Mouse (Mus musculus) CH12.LX (cell line): Measurements from ENCODE around the gene Bcl2l15. TPM values are rescaled to one million over a fixed set of nuclear protein-coding genes. Genes with fewer than 3 reads are reported as not detected.

ENCODE experiments used
- DNase-seq: peaks from one replicate; pipeline ENCODE4 v3.0.0-alpha.2; 2013; ENCODE audit errors: extremely low read depth
- H3K27ac ChIP-seq: 2 replicates; pipeline ENCODE4 v1.5.1; 2012; ENCODE audit warnings: low read depth, mild to moderate bottlenecking, control low read depth, moderate library complexity; ENCODE audit not compliant: insufficient read depth
- H3K27me3 ChIP-seq: replicated peaks from 2 replicates; pipeline ENCODE3; 2012; ENCODE audit warnings: inconsistent platforms
- H3K36me3 ChIP-seq, 2 experiments: replicated peaks in 1 of 2; 2 replicates each; pipeline versions ENCODE3 to v1.6.1; 2012; ENCODE audit warnings: inconsistent platforms in 1 of 2, low read length in 1 of 2, mild to moderate bottlenecking in 1 of 2, mixed read lengths in 1 of 2, moderate library complexity in 1 of 2; ENCODE audit not compliant: control insufficient read depth in 1 of 2, insufficient read depth in 1 of 2
- H3K4me1 ChIP-seq, 2 experiments: 2 replicates each; pipeline ENCODE4 v1.6.1; 2012; ENCODE audit warnings: inconsistent platforms in 1 of 2, moderate library complexity in 1 of 2; ENCODE audit not compliant: insufficient read depth in 2 of 2, control insufficient read depth in 1 of 2
- H3K4me2 ChIP-seq: 2 replicates; pipeline ENCODE4 v1.6.1; 2012; ENCODE audit warnings: low read depth, mild to moderate bottlenecking, control low read depth; ENCODE audit not compliant: poor library complexity, insufficient read depth, severe bottlenecking
- H3K4me3 ChIP-seq, 3 experiments: fragments of 150-350 bp in 1 of 3; sonication (generic) in 1 of 3; replicated peaks in 1 of 3; 2 replicates each; pipeline versions ENCODE3 to v1.5.1; 2011 to 2012; ENCODE audit warnings: low read depth in 2 of 3, low read length in 2 of 3, mild to moderate bottlenecking in 2 of 3, moderate library complexity in 2 of 3, control low read depth in 1 of 3, improper control_type of control experiment in 1 of 3, inconsistent platforms in 1 of 3, mixed read lengths in 1 of 3; ENCODE audit not compliant: poor library complexity in 1 of 3
- H3K79me2 ChIP-seq: replicated peaks from 2 replicates; pipeline ENCODE4 v1.6.1; 2012; ENCODE audit warnings: mild to moderate bottlenecking, moderate library complexity; ENCODE audit not compliant: control insufficient read depth, poor library complexity, insufficient read depth, severe bottlenecking; ENCODE audit errors: extremely low read depth
- H3K9ac ChIP-seq: 2 replicates; pipeline ENCODE4 v1.6.1; 2012; ENCODE audit warnings: low read depth, mild to moderate bottlenecking, control low read depth, moderate library complexity; ENCODE audit not compliant: insufficient read depth
- H3K9me3 ChIP-seq: replicated peaks from 2 replicates; pipeline ENCODE3; 2012; ENCODE audit warnings: low read length, inconsistent platforms, mixed read lengths
- BHLHE40 ChIP-seq: IDR thresholded peaks from 2 replicates; pipeline ENCODE4 v1.6.1; 2011; ENCODE audit warnings: mild to moderate bottlenecking, low read depth, low read length, improper control_type of control experiment
- CHD1 ChIP-seq: IDR thresholded peaks from 2 replicates; pipeline ENCODE4 v1.6.1; 2012; ENCODE audit warnings: low read depth, low read length, improper control_type of control experiment, inconsistent platforms
- CHD2 ChIP-seq: IDR thresholded peaks from 2 replicates; pipeline ENCODE4 v1.6.1; 2011; ENCODE audit warnings: low read length, improper control_type of control experiment
- E2F4 ChIP-seq: IDR thresholded peaks from 2 replicates; pipeline ENCODE4 v1.6.1; 2011; ENCODE audit warnings: low read depth, low read length, improper control_type of control experiment; ENCODE audit not compliant: insufficient replicate concordance
- ELF1 ChIP-seq: IDR thresholded peaks from 2 replicates; pipeline ENCODE4 v1.6.1; 2014; ENCODE audit warnings: low read depth, mild to moderate bottlenecking, inconsistent platforms, low read length, improper control_type of control experiment
- EP300 ChIP-seq: IDR thresholded peaks from 2 replicates; pipeline ENCODE4 v1.6.1; 2011; ENCODE audit warnings: low read length, improper control_type of control experiment
- ETS1 ChIP-seq: conservative IDR thresholded peaks from 2 replicates; pipeline ENCODE4 v1.6.1; 2012; ENCODE audit warnings: low read depth, mild to moderate bottlenecking, inconsistent platforms, low read length, improper control_type of control experiment, moderate library complexity
- HCFC1 ChIP-seq: IDR thresholded peaks from 2 replicates; pipeline ENCODE4 v1.6.1; 2012; ENCODE audit warnings: low read depth, mild to moderate bottlenecking, inconsistent platforms, low read length, improper control_type of control experiment
- IRF4 ChIP-seq: IDR thresholded peaks from 2 replicates; pipeline ENCODE4 v1.6.1; 2014; ENCODE audit warnings: low read depth, mild to moderate bottlenecking, inconsistent platforms, low read length, improper control_type of control experiment
- JUN ChIP-seq: IDR thresholded peaks from 2 replicates; pipeline ENCODE4 v1.6.1; 2011; ENCODE audit warnings: low read depth, mild to moderate bottlenecking, low read length, improper control_type of control experiment, moderate library complexity; ENCODE audit not compliant: insufficient read depth
- KAT2A ChIP-seq: IDR thresholded peaks from 2 replicates; pipeline ENCODE4 v1.6.1; 2012; ENCODE audit warnings: low read length, improper control_type of control experiment, inconsistent platforms; ENCODE audit not compliant: insufficient replicate concordance
- MAX ChIP-seq: IDR thresholded peaks from 2 replicates; pipeline ENCODE4 v1.6.1; 2011; ENCODE audit warnings: low read length, improper control_type of control experiment
- MXI1 ChIP-seq: IDR thresholded peaks from 2 replicates; pipeline ENCODE4 v1.6.1; 2011; ENCODE audit warnings: mild to moderate bottlenecking, low read depth, low read length, improper control_type of control experiment
- NRF1 ChIP-seq: IDR thresholded peaks from 2 replicates; pipeline ENCODE4 v1.6.1; 2014; ENCODE audit warnings: low read depth, mild to moderate bottlenecking, inconsistent platforms, low read length, improper control_type of control experiment, moderate library complexity
- PAX5 ChIP-seq: IDR thresholded peaks from 2 replicates; pipeline ENCODE4 v1.6.1; 2012; ENCODE audit warnings: low read length, inconsistent platforms, mixed read lengths
- POLR2A ChIP-seq: IDR thresholded peaks from 2 replicates; pipeline ENCODE4 v1.6.1; 2011; ENCODE audit warnings: low read depth, mild to moderate bottlenecking, improper control_type of control experiment, low read length
- RAD21 ChIP-seq: IDR thresholded peaks from 2 replicates; pipeline ENCODE4 v1.6.1; 2011; ENCODE audit warnings: low read depth, mild to moderate bottlenecking, low read length, improper control_type of control experiment, moderate library complexity
- RCOR1 ChIP-seq: conservative IDR thresholded peaks from 2 replicates; pipeline ENCODE4 v1.6.1; 2012; ENCODE audit warnings: low read depth, mild to moderate bottlenecking, inconsistent platforms, low read length, improper control_type of control experiment
- SIN3A ChIP-seq: IDR thresholded peaks from 2 replicates; pipeline ENCODE4 v1.6.1; 2012; ENCODE audit warnings: low read length, improper control_type of control experiment, inconsistent platforms
- SMC3 ChIP-seq: IDR thresholded peaks from 2 replicates; pipeline ENCODE4 v1.6.1; 2011; ENCODE audit warnings: low read depth, low read length, improper control_type of control experiment
- TBP ChIP-seq: conservative IDR thresholded peaks from 2 replicates; pipeline ENCODE4 v1.6.1; 2011; ENCODE audit warnings: low read depth, low read length, improper control_type of control experiment
- UBTF ChIP-seq: IDR thresholded peaks from 2 replicates; pipeline ENCODE4 v1.6.1; 2012; ENCODE audit warnings: low read depth, mild to moderate bottlenecking, inconsistent platforms, low read length, improper control_type of control experiment, moderate library complexity
- USF1 ChIP-seq: IDR thresholded peaks from 2 replicates; pipeline ENCODE4 v1.6.1; 2014; ENCODE audit warnings: low read depth, mild to moderate bottlenecking, inconsistent platforms, low read length, improper control_type of control experiment
- ZNF384 ChIP-seq: IDR thresholded peaks from 2 replicates; pipeline ENCODE4 v1.6.1; 2012; ENCODE audit warnings: low read depth, low read length, improper control_type of control experiment, inconsistent platforms
- dilution Hi-C: fragments of 300-500 bp; cut with MboI; formaldehyde crosslinking; loops from 2 replicates; pipeline ENCODE4 v1.14.3; 2020; ENCODE audit warnings: low sequenced_read_pairs; ENCODE audit not compliant: extremely low pct_unique_long_range_greater_than_20kb, extremely low pct_ligation_motif_present
- in situ Hi-C: fragments of 300-500 bp; cut with MboI; formaldehyde crosslinking; loops from 3 replicates; pipeline ENCODE4 v1.14.3; 2019; ENCODE audit warnings: low sequenced_read_pairs, low pct_ligation_motif_present, low pct_unique_long_range_greater_than_20kb, mixed read lengths
- polyA plus RNA-seq: library from polyadenylated mRNA; unstranded; fragments of >175 nt; gene quantifications from 2 replicates; pipeline ENCODE4 v1.2.1, GENCODE M21; 2012; ENCODE audit warnings: low read depth; ENCODE audit not compliant: insufficient read length
- total RNA-seq, 2 experiments: library from RNA; depleted of rRNA; stranded (reverse); fragments of 300-350 nt in 1 of 2; fragments of >200 nt in 1 of 2; gene quantifications; 2 replicates each; pipeline ENCODE4 v1.2.3; 2012 to 2014

Gene Bcl2l15
- total and polyA plus RNA-seq, 3 experiments, result 12.2 to 24.9 (median 23.0) TPM

DNA sequence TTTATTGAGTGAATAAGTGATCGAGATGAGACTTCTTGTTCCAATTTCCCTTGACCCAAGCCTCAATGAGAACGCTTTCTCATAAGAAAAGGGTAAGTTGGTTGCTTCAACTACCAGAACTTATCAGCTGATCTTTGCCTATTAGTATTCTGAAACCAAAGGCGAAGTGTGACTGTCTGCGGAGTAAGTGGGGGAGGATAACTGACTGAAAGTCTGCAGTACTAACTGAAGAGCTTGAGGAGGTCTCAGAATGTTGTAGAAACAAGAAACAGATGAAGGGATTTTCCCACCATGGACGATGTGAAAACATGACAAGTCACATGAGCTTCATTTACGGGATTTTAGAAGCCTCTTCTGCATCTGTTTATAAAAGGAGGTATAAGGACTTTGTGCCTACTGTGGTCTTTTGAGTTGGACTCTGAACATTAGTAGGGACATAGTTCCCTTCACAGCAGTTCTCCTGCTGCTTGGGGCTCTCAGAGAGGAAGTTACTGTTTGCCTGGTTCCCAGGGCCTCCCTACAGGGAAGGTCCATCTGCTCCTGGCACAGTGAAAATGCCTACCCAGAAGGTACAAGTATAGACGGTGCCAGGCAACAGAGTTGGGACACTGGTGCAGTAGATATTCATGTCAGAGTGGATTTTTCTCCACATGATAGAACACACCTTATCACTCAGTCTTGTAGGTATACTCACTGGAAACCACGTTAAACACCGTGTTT is 18.4 kb downstream of the Bcl2l15 start (continued):
- TF ChIP-seq JUN (peak; percentile 35; the same call in 1 of the 2 replicates), ZNF384 (no peak), BHLHE40 (peak; percentile 98), KAT2A (0 out of 2 replicates have a peak, but pooled peaks have one; percentile 15), E2F4 (no peak), POLR2A (peak; percentile 52; the same call in 1 of the 2 replicates), EP300 (peak; percentile 79; the same call in 1 of the 2 replicates), MAX (peak; percentile 67), RCOR1 (0 out of 2 replicates have a peak, but pooled peaks have one; percentile 17), SMC3 (peak; percentile 9; the same call in 1 of the 2 replicates), MXI1 (no peak; the same call in 1 of the 2 replicates), SIN3A (peak; percentile 81; the same call in 1 of the 2 replicates), PAX5 (no peak), CHD2 (peak; percentile 80), UBTF (no peak), ETS1 (peak; percentile 95)

GRCm38 (mm10) chr3:103851481-103851880 is 19.1 kb downstream of the Bcl2l15 start:
- Histone ChIP-seq H3K36me3 (peaks cover 10 to 32% of the 10 kb centered on the region in 2 experiments), H3K4me2 (peak overlapping the region; percentile 100), H3K9me3 (no peaks in the 10 kb centered on the region), H3K9ac (peak overlapping the region; percentile 82), H3K4me3 (peak overlapping the region; percentile 38 to 63 (median 44)), H3K27me3 (no peaks in the 10 kb centered on the region), H3K4me1 (peaks cover 5 to 78% of the 10 kb centered on the region in 2 experiments), H3K27ac (peak overlapping the region; percentile 100), H3K79me2 (peaks cover 18% of the 10 kb centered on the region)
- peak; percentile 43; the same call in 1 of the 2 replicates for TF ChIP-seq ETS1
- TF ChIP-seq IRF4, result peak; percentile 20; the same call in 1 of the 2 replicates
- TF ChIP-seq USF1, result no peak
- no peak for TF ChIP-seq ZNF384
- no peak for TF ChIP-seq POLR2A
- TF ChIP-seq PAX5, result no peak
- TF ChIP-seq TBP, result no peak
- TF ChIP-seq MAX, result no peak
- no peak for TF ChIP-seq RAD21
- TF ChIP-seq EP300, result no peak; the same call in 1 of the 2 replicates
- TF ChIP-seq NRF1, result no peak
- TF ChIP-seq CHD1, result no peak
- TF ChIP-seq HCFC1, result no peak
- no peak for TF ChIP-seq ELF1
- TF ChIP-seq RCOR1, result no peak
- peak; percentile 30; the same call in 1 of the 2 replicates for TF ChIP-seq BHLHE40
- in situ Hi-C loops, result no loop called here
- dilution Hi-C loops, result no loop called here
- DNase-seq, result no peak
